Mouse (Mus musculus) bone marrow macrophage, adult 2 months (primary cell): ENCODE measurements at regions not wholly inside any gene's neighbourhood (a gene's known extent, or its start where the extent isn't known, plus 50 kb on each side); places are given as distances from the start of the nearest gene placed in this dataset.

Experiments used
- CTCF ChIP-seq: IDR thresholded peaks from 2 replicates; pipeline ENCODE4 v1.5.1; 2012; ENCODE audit warnings: low read depth, mild to moderate bottlenecking, low read length, moderate library complexity
- POLR2A ChIP-seq: IDR thresholded peaks from 2 replicates; pipeline ENCODE4 v1.6.1; 2012; ENCODE audit warnings: mild to moderate bottlenecking, low read depth, low read length, borderline replicate concordance

DNA sequence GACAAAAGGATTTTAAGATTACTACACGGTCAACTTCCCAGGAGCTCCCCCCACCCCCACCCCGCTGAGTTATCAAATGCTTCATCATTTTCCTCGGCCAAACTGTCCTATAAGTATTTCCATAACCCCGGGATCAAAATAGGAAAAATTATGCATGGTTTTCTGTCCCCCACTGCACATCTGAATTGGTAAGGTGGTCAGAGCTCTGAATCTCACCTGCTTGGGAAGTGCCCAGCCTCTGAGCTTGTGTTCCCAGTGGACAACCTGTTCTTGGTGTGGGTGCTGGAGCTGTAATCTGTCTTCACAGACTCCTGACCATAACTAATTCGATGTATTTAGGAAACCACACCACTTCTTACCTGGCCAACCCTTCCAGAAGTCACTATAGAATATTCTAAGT is 77.9 kb downstream of the Nr2f2 start:
- TF ChIP-seq CTCF (no peak), POLR2A (no peak)
